Mouse (Mus musculus): Measurements from ENCODE around the gene Larp7. TPM values are rescaled to one million over a fixed set of nuclear protein-coding genes. Genes with fewer than 3 reads are reported as not detected.

The Larp7 gene
- 10 to 100 TPM; 18.4 to 20.9 TPM for total RNA-seq (2021)
- long read RNA-seq, transcript Larp7-201 (13 exons, 2,121 nt) = major isoform, 23 of 32 reads
- long read RNA-seq, partial matches to known transcripts = 6 of 32 reads
- long read RNA-seq, other reads (novel, unspliced or antisense) = 3 of 32 reads

DNA sequence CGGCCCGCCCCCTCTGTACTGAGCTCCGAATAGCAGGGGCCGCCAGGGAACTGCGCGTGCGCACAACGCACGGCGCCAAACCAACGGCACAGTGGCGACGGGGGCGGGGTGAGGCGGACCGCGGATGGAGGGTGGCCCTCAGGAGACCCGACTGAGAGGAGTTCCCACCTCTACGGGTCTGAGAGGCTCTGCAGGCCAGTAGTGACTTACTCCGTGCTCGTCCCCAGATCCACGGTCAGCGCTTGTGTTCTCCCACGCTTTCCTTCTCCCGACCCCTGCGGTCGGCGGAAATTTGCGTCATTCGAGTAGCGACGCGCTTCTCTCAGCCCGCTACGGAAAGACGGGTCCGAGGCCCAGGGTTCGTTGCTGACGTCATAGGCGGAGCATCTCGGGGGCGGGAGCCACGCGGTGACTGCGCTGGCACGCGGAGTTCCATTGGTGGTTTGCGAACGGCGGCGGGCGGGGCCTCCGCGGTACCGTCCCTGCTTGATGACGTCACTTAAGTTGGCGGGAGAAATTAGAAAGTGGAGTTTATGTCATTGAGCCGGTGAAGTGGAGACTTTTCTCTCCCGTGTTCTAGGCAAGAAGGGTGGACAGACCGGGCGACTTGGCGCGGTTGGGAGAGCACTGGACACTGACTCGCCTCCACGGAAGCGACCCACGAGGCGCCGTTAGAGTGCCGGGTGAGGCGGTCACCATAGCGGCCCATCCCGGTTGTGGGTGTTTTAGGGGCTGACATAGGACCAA, at the start of gene Larp7, which contains the start of gene Zgrf1:
Larp7 (minus strand) TSS at position 377 of the 747 bp plus-strand sequence.
Zgrf1 (plus strand) TSS at position 517 of the 747 bp plus-strand sequence.
- DNase-seq (ENCODE audit: low spot score in 2 of 2) = peak; percentile 99

DNA sequence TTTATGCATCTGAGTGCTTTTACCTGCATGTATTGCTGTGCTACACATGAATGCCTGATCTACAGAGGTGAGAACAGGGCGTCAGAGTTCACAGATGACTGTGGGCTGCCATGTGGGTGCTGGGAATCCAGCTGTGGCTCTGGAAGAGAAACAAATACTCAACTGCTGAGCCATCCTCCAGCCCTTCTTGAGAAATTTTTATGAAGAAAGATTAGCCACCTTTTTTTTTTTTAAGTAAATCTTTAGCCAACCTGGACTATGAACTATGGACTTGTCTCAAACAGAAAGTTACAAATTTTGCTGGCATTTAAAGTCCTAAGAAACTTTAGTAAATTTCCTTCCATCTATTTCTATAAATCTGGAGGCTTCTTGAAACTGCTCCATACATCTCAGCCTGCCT, 44.0 kb upstream of the Larp7 start:
- DNase-seq (ENCODE audit: low spot score in 2 of 2) = no peak

DNA sequence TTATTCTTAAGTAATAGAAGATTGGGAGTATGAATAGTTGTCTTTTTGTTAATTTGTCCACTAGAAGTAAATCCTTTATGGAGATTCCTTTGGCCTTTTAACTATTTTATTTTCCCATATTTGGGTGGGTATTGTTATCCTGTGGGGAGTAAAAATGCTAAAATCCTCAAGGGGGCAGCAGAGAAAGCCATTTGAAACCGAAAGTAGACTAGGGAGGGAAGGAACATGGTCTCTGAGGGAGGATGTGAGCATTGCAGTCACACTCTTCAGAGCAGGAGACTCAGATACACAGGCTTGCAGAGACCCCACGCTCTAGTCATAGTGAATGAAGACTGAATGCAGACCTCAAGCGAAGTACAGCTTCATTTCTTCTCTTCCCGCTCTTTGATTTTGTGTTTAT, 19.4 kb upstream of the Larp7 start:
- DNase-seq (ENCODE audit: low spot score in 2 of 2) = peak; percentile 56 to 57

DNA sequence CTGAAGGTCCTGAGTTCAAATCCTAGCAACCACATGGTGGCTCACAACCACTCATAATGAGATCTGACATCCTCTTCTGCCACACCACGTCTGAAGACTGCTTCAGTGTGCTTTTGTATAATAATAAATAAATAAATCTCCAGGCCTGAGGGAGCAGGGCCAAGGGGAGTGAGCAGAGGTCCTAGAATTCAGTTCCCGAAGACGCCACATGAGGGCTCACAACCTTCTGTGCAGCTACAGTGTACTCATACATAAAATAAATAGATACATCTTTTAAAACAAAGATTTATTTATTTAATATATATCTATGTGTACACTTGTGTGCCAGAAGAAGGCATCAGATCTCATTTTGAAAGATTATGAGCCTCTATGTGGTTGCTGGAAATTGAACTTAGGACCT, 12.0 kb upstream of the Larp7 start:
- DNase-seq (ENCODE audit: low spot score in 2 of 2) = no peak

- DNase-seq (ENCODE audit: low spot score in 2 of 2) = no peak
These were observed 9.8 kb upstream of the Larp7 start for GRCm38 (mm10) chr3:127562974-127563373.

DNA sequence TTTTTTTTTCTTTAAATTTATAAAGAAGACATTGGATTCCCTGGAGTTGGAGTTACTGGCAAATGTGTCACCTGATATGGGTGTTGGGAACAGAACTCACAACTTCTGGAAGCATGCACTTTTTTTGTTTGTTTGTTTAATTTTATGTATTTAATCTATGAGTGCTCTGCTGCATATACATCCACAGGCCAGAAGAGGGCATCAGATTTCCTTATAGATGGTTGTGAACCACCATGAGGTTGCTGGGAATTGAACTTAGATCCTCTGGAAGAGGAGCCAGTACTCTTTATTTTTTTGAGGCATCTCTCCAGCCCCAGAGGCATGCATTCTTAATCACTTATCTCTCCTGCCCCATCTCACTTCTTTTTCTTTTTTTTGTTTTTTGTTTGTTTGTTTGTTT, 5.1 kb upstream of the Larp7 start:
- DNase-seq (ENCODE audit: low spot score in 2 of 2) = no peak

DNA sequence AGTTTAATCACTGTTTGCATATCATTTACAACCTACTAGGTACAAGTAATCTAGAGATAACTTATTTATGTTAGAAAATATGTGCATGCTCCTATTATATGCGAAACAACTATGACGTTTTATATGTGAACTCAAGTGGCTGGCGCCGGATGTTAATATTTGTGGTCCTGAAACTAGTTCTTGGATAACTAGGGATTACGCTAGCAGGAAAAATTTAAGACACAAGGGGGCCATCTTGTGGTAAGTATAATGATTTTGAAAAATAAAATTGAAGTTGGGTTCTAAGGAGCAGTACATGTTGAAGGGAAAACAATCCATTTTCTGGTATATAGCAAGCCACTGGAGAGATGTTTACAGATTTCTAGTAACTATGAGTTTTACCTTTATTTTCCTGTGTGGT, 1.6 kb upstream of the Larp7 start:
- no peak for DNase-seq (ENCODE audit: low spot score in 2 of 2)

GRCm38 (mm10) chr3:127553720-127554043, 533 bp upstream of the Larp7 start:
- no peak for DNase-seq (ENCODE audit: low spot score in 2 of 2)

- DNase-seq (ENCODE audit: low spot score in 2 of 2) = peak in 1 of 2 experiments; percentile 15
These were observed 646 bp downstream of the Larp7 start for GRCm38 (mm10) chr3:127552434-127552972.

GRCm38 (mm10) chr3:127547882-127548281, 5.3 kb downstream of the Larp7 start:
- DNase-seq (ENCODE audit: low spot score in 2 of 2) = peak; percentile 14 to 30

DNA sequence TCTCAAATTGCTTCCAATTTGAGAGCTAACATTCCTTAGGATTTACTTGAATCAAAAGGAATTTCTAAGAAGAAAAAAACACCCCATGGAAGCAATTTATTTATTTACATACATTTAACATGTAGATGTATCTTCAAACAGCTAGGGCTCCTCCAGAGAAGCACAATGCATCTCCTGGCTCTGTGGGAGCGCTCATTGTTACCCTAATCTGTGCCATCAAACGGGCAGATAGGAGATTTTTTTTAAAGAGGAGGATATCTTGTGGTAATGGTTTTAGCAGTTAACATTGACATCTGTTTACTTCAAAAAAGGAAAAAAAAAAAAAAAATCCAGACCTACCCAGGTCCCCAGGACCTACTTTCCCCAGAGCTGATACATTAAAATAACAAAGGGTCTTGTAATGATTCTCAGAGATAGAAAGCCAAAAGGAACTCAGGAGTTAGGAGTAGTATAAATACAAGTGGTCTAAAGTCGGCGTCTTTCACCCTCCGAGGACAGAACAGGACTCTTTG, 8.5 kb downstream of the Larp7 start:
- no peak for DNase-seq (ENCODE audit: low spot score in 2 of 2)

DNA sequence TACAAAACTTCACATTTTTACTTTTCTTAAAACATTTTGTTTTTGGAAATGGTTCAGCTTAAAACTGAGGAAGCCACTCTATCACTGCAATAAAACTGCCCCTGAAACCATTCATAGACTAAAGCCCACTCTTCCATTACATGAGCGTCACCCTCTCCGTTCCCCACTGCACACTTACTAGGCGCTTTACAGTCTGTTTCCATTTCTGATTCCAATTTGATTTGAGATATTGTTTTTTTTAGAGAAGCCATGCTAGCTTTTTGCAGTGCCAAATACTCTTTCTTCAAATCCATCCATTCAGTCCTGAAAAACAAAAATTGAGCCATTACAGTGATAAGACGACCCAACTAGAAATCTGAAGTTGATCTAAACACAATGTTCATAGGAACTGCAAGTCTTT, 9.2 kb downstream of the Larp7 start:
- no peak for DNase-seq (ENCODE audit: low spot score in 2 of 2)

- no peak for DNase-seq (ENCODE audit: low spot score in 2 of 2)
These were observed 14.0 kb downstream of the Larp7 start for GRCm38 (mm10) chr3:127539193-127539592.

- DNase-seq (ENCODE audit: low spot score in 2 of 2) = no peak
These were observed 22.9 kb downstream of the Larp7 start for GRCm38 (mm10) chr3:127530293-127530692.

DNA sequence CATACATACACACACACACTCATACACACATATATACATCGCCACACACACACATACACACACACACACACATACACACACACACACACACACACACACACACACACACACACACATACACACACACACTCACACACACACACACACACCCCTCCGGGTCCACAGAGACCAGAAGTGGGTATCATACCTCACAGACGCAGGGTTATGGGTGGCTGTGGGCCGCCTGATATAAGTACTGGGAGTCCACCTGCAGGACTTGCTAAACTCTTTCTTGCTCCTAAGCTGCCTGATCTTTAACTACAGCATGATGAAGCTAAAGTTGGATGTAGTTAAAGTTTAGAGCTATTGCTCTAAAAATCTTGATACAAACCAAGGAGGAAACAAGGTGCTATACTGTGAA, 23.3 kb downstream of the Larp7 start:
- no peak for DNase-seq (ENCODE audit: low spot score in 2 of 2)

DNA sequence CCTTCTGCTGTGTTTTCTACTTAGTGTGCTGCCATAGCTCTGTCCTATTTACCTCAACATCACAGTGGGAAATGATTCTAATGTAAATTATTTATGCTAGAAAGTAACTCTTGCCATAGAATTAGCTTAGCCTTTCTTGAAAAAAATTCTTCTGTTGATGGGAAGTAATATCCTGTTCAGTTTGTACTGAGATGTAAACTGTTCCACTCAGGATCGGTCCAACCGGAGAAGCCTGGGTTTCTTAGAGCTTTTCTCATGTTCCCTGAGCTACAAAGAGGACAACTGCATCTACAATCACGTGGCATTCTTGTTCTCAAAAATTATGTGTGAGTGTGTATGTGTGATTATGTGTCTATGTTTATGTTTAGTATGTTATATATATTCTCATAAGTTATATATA, 23.9 kb downstream of the Larp7 start:
- no peak for DNase-seq (ENCODE audit: low spot score in 2 of 2)

- peak; percentile 19 to 20 for DNase-seq (ENCODE audit: low spot score in 2 of 2)
These were observed 25.6 kb downstream of the Larp7 start for GRCm38 (mm10) chr3:127527465-127528034.

GRCm38 (mm10) chr3:127525188-127525819, 27.8 kb downstream of the Larp7 start:
- DNase-seq (ENCODE audit: low spot score in 2 of 2) = no peak

DNA sequence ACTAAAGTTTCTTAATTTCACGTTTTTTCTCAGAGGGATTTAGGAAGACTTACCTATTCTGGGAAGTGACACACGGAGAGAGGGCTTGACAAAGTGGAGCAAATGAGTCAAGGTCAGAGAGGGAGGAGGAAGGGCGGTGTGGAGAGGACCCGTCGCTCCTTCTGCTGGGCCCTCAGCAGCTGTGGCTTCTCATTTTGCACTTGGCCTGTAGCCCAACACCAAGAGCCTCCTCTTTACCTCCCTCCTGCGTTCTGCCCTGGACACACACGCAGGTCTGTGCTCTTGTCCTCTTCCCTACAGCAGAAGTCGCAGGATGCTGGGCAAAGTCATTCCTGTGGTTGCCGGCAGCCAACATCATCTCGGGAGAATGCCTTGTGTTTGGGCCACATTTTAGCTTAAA, 32.0 kb downstream of the Larp7 start:
- DNase-seq (ENCODE audit: low spot score in 2 of 2) = no peak

DNA sequence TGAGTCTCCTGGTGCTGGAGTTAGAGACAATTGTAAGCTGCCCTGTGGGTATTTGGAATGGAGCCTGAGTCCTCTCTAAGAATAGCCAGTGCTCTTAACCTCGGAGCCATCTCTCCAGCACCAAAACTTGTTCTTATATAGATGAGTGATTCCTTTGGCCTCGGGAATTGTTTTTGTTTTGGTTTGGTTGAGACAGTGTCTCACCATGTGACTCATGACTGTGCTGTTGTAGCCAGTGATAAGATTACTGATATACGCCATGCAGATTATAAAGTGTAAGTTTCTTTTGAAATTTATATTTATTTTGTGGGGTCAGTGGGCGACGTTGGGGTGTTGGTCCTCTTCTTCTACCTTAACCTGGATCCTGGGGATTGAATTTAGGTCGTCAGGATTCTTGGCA, 32.8 kb downstream of the Larp7 start:
- DNase-seq (ENCODE audit: low spot score in 2 of 2) = no peak

GRCm38 (mm10) chr3:127515251-127515650, 37.9 kb downstream of the Larp7 start:
- no peak for DNase-seq (ENCODE audit: low spot score in 2 of 2)

DNA sequence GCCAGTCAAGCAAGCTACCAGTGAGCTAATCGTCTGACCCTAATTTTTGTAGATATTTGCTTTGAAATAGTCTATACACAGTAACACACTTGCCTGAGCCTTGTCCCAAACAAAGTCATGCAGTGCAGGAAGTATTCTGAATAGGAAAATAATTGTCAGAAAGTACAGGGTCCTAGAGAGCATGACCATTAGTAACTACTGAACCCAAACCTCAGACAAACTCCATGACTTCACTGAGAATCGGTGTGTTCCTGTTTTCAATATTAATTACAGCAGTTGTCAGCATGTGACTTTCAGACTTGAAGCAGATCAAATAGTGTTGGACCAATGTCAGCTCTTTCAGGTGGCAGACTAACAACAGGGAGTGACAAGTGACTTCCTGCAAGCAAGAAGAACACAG, 39.5 kb downstream of the Larp7 start:
- no peak for DNase-seq (ENCODE audit: low spot score in 2 of 2)

Measured in layer of hippocampus, postnatal 10 days (tissue).